Mouse (Mus musculus) ES-E14 (cell line): ENCODE measurements around the gene E4f1. TPM values are rescaled to one million over a fixed set of nuclear protein-coding genes. Genes with fewer than 3 reads are reported as not detected.

Experiments used
- DNase-seq: peaks from one replicate; pipeline ENCODE4 v3.0.0-alpha.2; 2013; ENCODE audit warnings: low read depth, low spot score
- H3K27ac ChIP-seq: 2 replicates; pipeline ENCODE4 v1.5.1; 2012; ENCODE audit warnings: low read depth, mild to moderate bottlenecking, low read length, moderate library complexity, mixed read lengths; ENCODE audit not compliant: poor library complexity, insufficient read depth, severe bottlenecking
- H3K36me3 ChIP-seq: 2 replicates; pipeline ENCODE4 v1.6.1; 2012; ENCODE audit warnings: mild to moderate bottlenecking, low read length, moderate library complexity, mixed read lengths; ENCODE audit not compliant: control insufficient read depth, poor library complexity, insufficient read depth, severe bottlenecking
- H3K4me1 ChIP-seq, 2 experiments: fragments of 150-350 bp in 1 of 2; sonication (generic) in 1 of 2; 2 replicates each; pipeline ENCODE4 v1.6.1; 2012; ENCODE audit warnings: low read length in 2 of 2, mild to moderate bottlenecking in 1 of 2, mixed read lengths in 1 of 2; ENCODE audit not compliant: control insufficient read depth in 2 of 2, insufficient read depth in 2 of 2, poor library complexity in 1 of 2
- H3K4me3 ChIP-seq, 2 experiments: fragments of 150-350 bp in 1 of 2; sonication (generic) in 1 of 2; 2 replicates each; pipeline ENCODE4 v1.5.1; 2012; ENCODE audit warnings: low read length in 2 of 2, low read depth in 1 of 2, mild to moderate bottlenecking in 1 of 2, mixed read lengths in 1 of 2; ENCODE audit not compliant: insufficient read depth in 1 of 2, poor library complexity in 1 of 2, severe bottlenecking in 1 of 2
- H3K9ac ChIP-seq: 2 replicates; pipeline ENCODE4 v1.6.1; 2012; ENCODE audit warnings: low read depth, mild to moderate bottlenecking, low read length, mixed read lengths; ENCODE audit not compliant: poor library complexity, insufficient read depth, severe bottlenecking
- H3K9me3 ChIP-seq: fragments of 150-350 bp; sonication (generic); 2 replicates; pipeline ENCODE4 v1.6.1; 2012; ENCODE audit warnings: low read depth, mild to moderate bottlenecking, low read length; ENCODE audit not compliant: control insufficient read depth, insufficient read depth
- CHD2 ChIP-seq: IDR thresholded peaks from 2 replicates; pipeline ENCODE4 v1.6.1; 2014; ENCODE audit warnings: mild to moderate bottlenecking, low read depth, low read length, inconsistent platforms
- HCFC1 ChIP-seq: IDR thresholded peaks from 2 replicates; pipeline ENCODE4 v1.6.1; 2012; ENCODE audit warnings: low read length, inconsistent platforms, borderline replicate concordance; ENCODE audit not compliant: insufficient read depth
- MAFK ChIP-seq: IDR thresholded peaks from 2 replicates; pipeline ENCODE4 v1.6.1; 2014; ENCODE audit warnings: mild to moderate bottlenecking, low read depth, low read length, inconsistent platforms; ENCODE audit not compliant: insufficient read depth
- ZC3H11A ChIP-seq: IDR thresholded peaks from 2 replicates; pipeline ENCODE4 v1.6.1; 2012; ENCODE audit warnings: low read depth, mild to moderate bottlenecking, inconsistent platforms, low read length, borderline replicate concordance
- ZNF384 ChIP-seq: IDR thresholded peaks from 2 replicates; pipeline ENCODE4 v1.6.1; 2012; ENCODE audit warnings: low read depth, low read length, inconsistent platforms
- in situ Hi-C, 2 experiments: fragments of 600-800 bp; cut with MboI; formaldehyde crosslinking; loops; one replicate each; pipeline ENCODE4 v1.15.1; 2025; ENCODE audit warnings: low sequenced_read_pairs in 2 of 2, inconsistent platforms in 1 of 2; ENCODE audit not compliant: unreplicated experiment in 2 of 2
- total RNA-seq: library from RNA; depleted of rRNA; stranded (reverse); fragments of 300-350 nt; gene quantifications from 2 replicates; pipeline ENCODE4 v1.2.3, GENCODE M21; 2012

The E4f1 gene
- total RNA-seq, 1 experiment = 23.4 TPM

DNA sequence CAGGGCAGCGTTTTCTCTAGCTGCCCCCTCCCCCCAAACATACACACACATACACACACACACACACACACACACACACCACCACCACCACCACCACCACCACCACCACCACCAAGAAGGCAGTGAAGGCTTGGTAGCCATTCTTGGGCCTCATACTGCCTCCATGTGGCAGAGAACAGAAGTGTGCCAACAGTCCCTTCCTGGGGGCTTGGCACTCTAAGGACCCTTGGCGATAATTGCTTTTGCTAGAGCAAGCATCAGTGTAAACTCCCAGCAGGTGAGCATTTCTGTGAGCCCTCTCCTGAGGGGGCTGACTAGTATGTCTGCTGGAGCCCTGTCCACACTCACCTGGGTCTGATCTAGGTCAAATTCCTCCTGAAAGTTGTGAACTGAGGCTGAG, 29.0 kb downstream of the E4f1 start:
- Histone ChIP-seq H3K4me1 (peaks cover 0 to 2% of the 10 kb centered on the region in 2 experiments; a peak in 1 of 4 replicates), H3K9me3 (no peaks in the 10 kb centered on the region), H3K9ac (no peak overlapping the region), H3K4me3 (no peak overlapping the region), H3K27ac (no peak overlapping the region), H3K36me3 (peaks cover 37% of the 10 kb centered on the region)
- TF ChIP-seq CHD2 (no peak), ZC3H11A (no peak), MAFK (no peak), ZNF384 (no peak), HCFC1 (no peak)
- no peak for DNase-seq
- in situ Hi-C loops = no loop called here

DNA sequence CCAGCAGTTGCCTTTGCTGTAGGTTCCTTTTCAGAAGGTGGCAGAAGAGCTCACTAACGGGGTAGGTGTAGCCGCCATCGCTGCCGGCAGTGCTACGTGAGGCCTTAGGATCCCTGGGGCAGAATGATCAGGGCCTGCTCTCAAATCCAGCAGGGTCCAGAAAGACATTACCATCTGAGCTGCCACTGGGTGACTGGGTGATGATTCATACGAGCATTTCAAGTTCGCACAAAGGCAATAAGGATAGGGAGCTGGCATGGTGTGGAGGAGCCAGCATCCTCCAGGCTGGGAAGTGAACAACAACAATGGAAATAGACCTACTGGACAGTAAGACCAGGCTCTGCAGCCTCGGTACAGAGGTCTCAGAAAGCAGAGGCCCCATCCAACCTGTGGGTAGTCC, 29.7 kb downstream of the E4f1 start:
- Histone ChIP-seq H3K27ac (no peak overlapping the region), H3K9me3 (no peaks in the 10 kb centered on the region), H3K36me3 (peaks cover 31% of the 10 kb centered on the region), H3K4me1 (peaks cover 0 to 2% of the 10 kb centered on the region in 2 experiments; a peak in 1 of 4 replicates), H3K4me3 (no peak overlapping the region), H3K9ac (no peak overlapping the region)
- in situ Hi-C loops = no loop called here
- no peak for DNase-seq
- TF ChIP-seq ZNF384 (no peak), MAFK (no peak), HCFC1 (no peak), ZC3H11A (no peak), CHD2 (no peak)

DNA sequence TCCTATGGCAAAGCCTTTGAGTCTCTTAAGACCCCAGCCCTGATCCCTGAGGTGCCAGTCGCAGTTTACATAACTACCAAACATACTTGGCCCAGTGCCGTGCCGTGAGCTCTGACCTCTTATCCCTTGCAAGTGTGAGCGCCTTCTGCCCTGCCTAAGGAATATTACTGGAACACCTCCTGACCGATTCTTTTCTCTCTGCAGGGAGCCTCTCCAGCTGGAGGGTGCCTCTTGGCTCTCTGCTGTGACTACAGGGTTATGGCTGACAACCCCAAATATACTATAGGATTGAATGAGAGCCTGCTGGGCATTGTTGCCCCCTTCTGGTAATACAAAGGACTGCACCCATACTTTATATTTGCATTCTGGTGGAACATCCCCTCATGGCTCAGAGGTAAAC, 33.1 kb downstream of the E4f1 start:
- DNase-seq = no peak
- Histone ChIP-seq H3K4me1 (peaks cover 0 to under 1% of the 10 kb centered on the region in 2 experiments; a peak in 1 of 4 replicates), H3K27ac (no peak overlapping the region), H3K36me3 (peaks cover 11% of the 10 kb centered on the region; the same call in 1 of the 2 replicates), H3K9ac (no peak overlapping the region), H3K9me3 (no peaks in the 10 kb centered on the region), H3K4me3 (no peak overlapping the region)
- in situ Hi-C loops = no loop called here
- no peak for TF ChIP-seq MAFK
- TF ChIP-seq ZC3H11A = no peak
- no peak for TF ChIP-seq HCFC1
- no peak for TF ChIP-seq ZNF384
- no peak for TF ChIP-seq CHD2

DNA sequence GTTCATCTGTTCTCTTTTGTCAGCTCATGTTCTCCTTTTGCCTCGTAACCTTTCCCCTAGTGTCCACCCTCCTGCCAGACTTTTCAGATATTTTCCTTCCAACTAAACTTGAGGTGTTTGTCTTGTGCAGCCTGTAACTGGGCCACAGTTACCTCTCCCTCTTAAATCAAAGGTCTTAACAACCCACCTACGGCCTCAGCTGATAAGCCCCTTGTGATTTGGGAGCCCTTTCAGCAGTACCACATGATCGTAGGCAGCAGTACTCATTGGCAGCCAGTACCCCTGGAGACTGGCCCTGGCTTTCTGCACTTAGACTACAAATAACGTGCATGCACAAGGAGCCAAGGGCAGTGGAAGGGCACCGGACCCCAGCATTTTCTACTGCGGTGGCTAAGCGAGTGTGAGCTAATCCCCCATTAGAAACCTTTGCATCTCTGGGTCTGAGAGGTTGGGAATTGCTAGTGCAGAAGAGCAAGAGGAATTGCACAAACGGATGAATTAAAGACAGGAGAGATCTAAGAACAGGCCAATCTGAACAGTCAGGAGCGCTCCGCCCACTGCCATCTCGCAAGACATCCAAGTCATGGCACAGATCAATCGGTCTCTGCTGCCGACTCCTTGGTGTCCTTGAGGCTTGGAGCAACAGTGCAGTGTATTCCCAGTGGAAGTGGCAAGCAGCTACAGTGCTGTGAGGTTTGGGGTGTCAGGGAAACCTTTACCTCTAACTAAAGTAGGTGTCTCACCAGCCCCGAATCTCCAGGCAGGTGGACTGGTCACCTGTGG, 40.7 kb downstream of the E4f1 start:
- TF ChIP-seq CHD2 = no peak
- TF ChIP-seq ZC3H11A = no peak
- no peak for TF ChIP-seq HCFC1
- TF ChIP-seq ZNF384 = no peak
- no peak for TF ChIP-seq MAFK
- Histone ChIP-seq H3K4me1 (no peaks in the 10 kb centered on the region), H3K27ac (no peak overlapping the region), H3K4me3 (no peak overlapping the region), H3K9ac (no peak overlapping the region), H3K9me3 (no peaks in the 10 kb centered on the region), H3K36me3 (peaks cover 5% of the 10 kb centered on the region)
- in situ Hi-C loops = no loop called here
- no peak for DNase-seq
